Mouse (Mus musculus) bone marrow macrophage, adult 2 months (primary cell): ENCODE results near the gene Zfand2b.

Experiments
- CTCF ChIP-seq: IDR thresholded peaks from 2 replicates; pipeline ENCODE4 v1.5.1; 2012; ENCODE audit warnings: low read depth, mild to moderate bottlenecking, low read length, moderate library complexity
- POLR2A ChIP-seq: IDR thresholded peaks from 2 replicates; pipeline ENCODE4 v1.6.1; 2012; ENCODE audit warnings: mild to moderate bottlenecking, low read depth, low read length, borderline replicate concordance

DNA sequence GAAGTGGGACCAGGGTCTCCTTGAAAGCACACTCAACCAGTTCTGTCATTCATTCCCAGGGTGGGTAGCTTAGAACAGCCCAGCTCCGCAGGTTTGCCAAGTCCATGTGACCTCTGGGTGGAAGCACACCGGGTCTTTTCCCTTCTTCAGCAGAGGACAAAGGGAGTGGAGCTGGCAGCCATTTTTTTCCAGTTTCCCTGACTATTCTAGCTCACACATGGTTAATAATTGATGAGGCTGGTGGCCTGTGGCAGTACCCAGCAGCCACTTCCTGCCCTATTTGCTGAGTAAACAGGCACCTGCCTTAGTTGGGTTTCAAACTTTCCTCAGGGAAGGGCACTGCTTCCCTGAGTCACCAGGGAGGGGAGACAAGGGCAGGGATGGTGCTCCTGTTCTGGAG lies 46.0 kb downstream of the Zfand2b start:
- TF ChIP-seq CTCF (no peak), POLR2A (no peak)
